In genomic region chr9:85336046-85336445, GRCm38 (mm10) we compare ENCODE assay signal across 27 mouse cellular contexts. TPM values are rescaled to one million over a fixed set of nuclear protein-coding genes. Genes with fewer than 3 reads are reported as not detected.
"Had no signal": no experiment of that assay in that cellular context is flagged by ENCODE, and none has a peak within 500 bp of the region (broad histone marks: within the 10 kb centered on the region; RNA-seq: fewer than 3 reads in every experiment).

No protein-coding gene starts in this region.

- H3K4me2 ChIP-seq: liver, embryonic 12.5 days; lung, embryonic 14.5 days; midbrain, embryonic 12.5 days; neural tube, embryonic 13.5 days; neural tube, embryonic 15.5 days had no signal

- H3K4me1 ChIP-seq: liver, embryonic 12.5 days; midbrain, embryonic 12.5 days; neural tube, embryonic 13.5 days; neural tube, embryonic 15.5 days had no signal

- H3K27me3 ChIP-seq: liver, embryonic 12.5 days; midbrain, embryonic 12.5 days; neural tube, embryonic 13.5 days; neural tube, embryonic 15.5 days had no signal

- H3K27ac ChIP-seq: liver, embryonic 12.5 days; liver, embryonic 14.5 days; midbrain, embryonic 12.5 days; neural tube, embryonic 13.5 days; neural tube, embryonic 15.5 days had no signal

- H3K9me3 ChIP-seq: liver, embryonic 12.5 days; midbrain, embryonic 12.5 days; neural tube, embryonic 13.5 days; neural tube, embryonic 15.5 days had no signal

- H3K9ac ChIP-seq: liver, embryonic 12.5 days; liver, embryonic 14.5 days; lung, embryonic 14.5 days; midbrain, embryonic 12.5 days; neural tube, embryonic 13.5 days; neural tube, embryonic 15.5 days had no signal

- DNase-seq: lung, embryonic 14.5 days; midbrain, embryonic 14.5 days; retina, postnatal 1 day; right cerebral cortex, adult 18-20 months; right cerebral cortex, postnatal 25 days; right cerebral cortex, postnatal 4 days; spleen, adult 18-20 months; thymus, adult 18-20 months; thymus, postnatal 14 days; thymus, postnatal 36 days had no signal

- H3K4me3 ChIP-seq: liver, embryonic 12.5 days; midbrain, embryonic 12.5 days; myocyte; neural tube, embryonic 13.5 days; neural tube, embryonic 15.5 days had no signal

- ATAC-seq: liver, embryonic 12.5 days; midbrain, embryonic 16.5 days had no signal

- H3K36me3 ChIP-seq: liver, embryonic 12.5 days; midbrain, embryonic 12.5 days; neural tube, embryonic 13.5 days; neural tube, embryonic 15.5 days had no signal

RNA-seq across cellular contexts. Expression of gene Gm11114, which starts 23.5 kb away (rescaled TPM):
- total RNA-seq: liver, adult 2 months; megakaryocyte, adult 5-6 weeks; megakaryocyte-erythroid progenitor cell, adult 5-6 weeks had no signal
- polyA plus RNA-seq: liver, adult 2 months; liver, embryonic 12.5 days; liver, embryonic 14.5 days; liver, embryonic 16.5 days; lung, embryonic 14.5 days; lung, embryonic 16.5 days; midbrain, embryonic 12.5 days; midbrain, embryonic 14.5 days; midbrain, embryonic 16.5 days; myocyte; neural tube, embryonic 11.5 days; neural tube, embryonic 13.5 days; neural tube, embryonic 15.5 days; small intestine, adult 2 months; stomach, embryonic 14.5 days; stomach, embryonic 16.5 days; thymus, postnatal 0 days had no signal
